Mouse (Mus musculus) midbrain, embryonic 15.5 days (tissue): Measurements from ENCODE around the gene Csnk1g2. TPM values are rescaled to one million over a fixed set of nuclear protein-coding genes. Genes with fewer than 3 reads are reported as not detected.

Source experiments
- ATAC-seq: fragments of 200-750 bp; cut with Nextera tagmentation; replicated peaks from 2 replicates; pipeline ENCODE4 v1.8.0; 2017; ENCODE audit warnings: moderate TSS enrichment
- H3K27ac ChIP-seq: fragments of 300-500 bp; sonication (generic); 2 replicates; pipeline ENCODE4 v1.5.1; 2015; ENCODE audit warnings: mild to moderate bottlenecking, inconsistent platforms
- H3K27me3 ChIP-seq: fragments of 300-500 bp; sonication (generic); replicated peaks from 2 replicates; pipeline ENCODE4 v1.6.1; 2015; ENCODE audit warnings: inconsistent platforms
- H3K36me3 ChIP-seq: fragments of 300-500 bp; sonication (generic); replicated peaks from 2 replicates; pipeline ENCODE4 v1.6.1; 2015; ENCODE audit warnings: inconsistent platforms
- H3K4me1 ChIP-seq: fragments of 300-500 bp; sonication (generic); 2 replicates; pipeline ENCODE4 v1.6.1; 2015; ENCODE audit warnings: inconsistent platforms
- H3K4me2 ChIP-seq: fragments of 300-500 bp; sonication (generic); 2 replicates; pipeline ENCODE4 v1.6.1; 2015; ENCODE audit warnings: inconsistent platforms, mild to moderate bottlenecking, moderate library complexity
- H3K4me3 ChIP-seq: fragments of 300-500 bp; sonication (generic); 2 replicates; pipeline ENCODE4 v1.5.1; 2015; ENCODE audit warnings: mild to moderate bottlenecking, inconsistent platforms
- H3K9ac ChIP-seq: fragments of 300-500 bp; sonication (generic); 2 replicates; pipeline ENCODE4 v1.6.1; 2015; ENCODE audit warnings: mild to moderate bottlenecking, inconsistent platforms
- H3K9me3 ChIP-seq: fragments of 300-500 bp; sonication (generic); 2 replicates; pipeline ENCODE4 v1.6.1; 2016; ENCODE audit warnings: inconsistent platforms
- WGBS: fragments of 180-500 bp; shearing (Covaris S2); methylation state at CpG from one replicate; pipeline ENCODE4 v1.1.7; 2015; ENCODE audit warnings: mixed read lengths; 5-methylcytosine and 5-hydroxymethylcytosine counted together
- polyA plus RNA-seq: library from polyadenylated mRNA; unstranded; fragments of >200 nt; fragmentation: Nextera tagmentation; extraction: Ambion mirVana; gene quantifications from 2 replicates; pipeline ENCODE4 v1.2.1, GENCODE M21; 2015

Gene Csnk1g2
- 107 and 123 TPM in 2 replicates for polyA plus RNA-seq

DNA sequence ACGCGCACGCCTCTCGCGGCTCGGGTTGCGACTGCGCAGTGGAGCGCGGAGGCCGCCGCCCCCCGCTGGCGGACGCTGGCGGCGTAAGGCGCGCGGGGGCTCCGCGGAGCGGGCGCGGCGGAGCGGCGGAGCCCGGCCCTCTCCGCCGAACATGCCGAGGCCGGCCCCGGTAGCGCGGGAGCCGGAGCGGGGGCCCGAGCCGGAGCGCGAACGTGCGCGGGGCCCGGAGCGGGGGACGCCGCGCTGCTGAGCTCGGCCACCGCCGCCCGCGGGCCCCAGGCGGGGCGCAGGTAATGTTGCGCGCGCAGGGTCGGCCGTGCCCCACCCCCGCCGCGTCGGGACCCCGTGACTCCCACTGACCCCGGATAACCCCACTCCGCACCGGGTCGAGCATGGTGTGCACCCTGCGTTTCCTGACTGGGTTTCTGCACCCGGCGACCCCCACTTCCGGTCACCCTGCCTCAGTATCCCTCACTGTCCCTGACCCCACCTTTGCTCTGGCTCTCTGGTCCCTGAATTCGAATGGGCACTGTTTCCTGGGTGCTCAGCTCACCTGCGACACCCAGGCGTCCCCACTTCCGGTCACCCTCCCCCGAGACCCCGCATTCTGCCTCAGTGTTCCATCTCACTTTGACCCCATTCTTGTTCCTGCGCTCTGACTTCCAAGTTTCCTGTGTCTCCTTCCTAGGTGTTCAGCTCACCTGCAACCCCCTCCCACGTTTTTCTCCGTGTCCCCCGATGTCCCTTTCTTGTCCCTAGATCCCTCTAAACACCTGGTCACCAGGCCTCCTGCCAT lies at the start of gene Csnk1g2:
Gene Csnk1g2, plus strand, starts transcription at position 178 of the 796 bp plus-strand sequence.
- ATAC-seq, result peak; percentile 21

DNA sequence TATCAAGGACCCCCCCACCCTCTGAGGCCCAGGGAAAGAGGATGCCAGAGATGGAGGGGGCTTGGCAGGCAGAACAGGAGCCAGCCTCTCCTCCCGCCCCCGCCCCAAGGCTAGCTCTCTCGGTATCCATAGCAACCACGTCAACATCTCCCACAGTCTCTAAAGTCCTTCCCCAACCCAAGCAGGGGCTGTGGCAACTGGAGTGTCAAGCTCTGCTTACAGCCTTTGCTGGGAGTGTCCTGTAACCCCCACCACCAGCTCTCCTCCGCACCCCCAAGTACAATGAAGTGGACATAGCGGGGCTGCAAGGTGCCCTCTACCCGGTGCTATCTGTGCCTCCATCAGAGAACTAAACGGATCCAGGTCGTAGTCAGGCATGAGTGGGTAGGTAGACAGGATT lies 48.7 kb upstream of the Csnk1g2 start:
- H3K27me3 ChIP-seq, result no peaks in the 10 kb centered on the region
- H3K27ac ChIP-seq, result no peak overlapping the region
- no peak for ATAC-seq
- H3K4me2 ChIP-seq, result no peak overlapping the region
- no peak overlapping the region for H3K4me3 ChIP-seq
- H3K36me3 ChIP-seq, result no peaks in the 10 kb centered on the region
- no peak overlapping the region for H3K9ac ChIP-seq
- H3K4me1 ChIP-seq, result peaks cover 54% of the 10 kb centered on the region
- H3K9me3 ChIP-seq, result no peaks in the 10 kb centered on the region
- 42% methylated on average over 9 of the region's 9 CpGs for WGBS

More for the DNA sequence above, at the start of gene Csnk1g2:
- H3K9ac ChIP-seq, result peak within 1 kb of the TSS; percentile 87
- WGBS, result under 1% methylated on average over 80 of the region's 85 CpGs
- no peaks in the 10 kb centered on the region for H3K9me3 ChIP-seq
- H3K36me3 ChIP-seq, result no peaks in the 10 kb centered on the region
- peak within 1 kb of the TSS; percentile 98 for H3K27ac ChIP-seq
- H3K27me3 ChIP-seq, result no peaks in the 10 kb centered on the region
- peak within 1 kb of the TSS; percentile 89 for H3K4me2 ChIP-seq
- H3K4me3 ChIP-seq, result peak within 1 kb of the TSS; percentile 76
- H3K4me1 ChIP-seq, result peaks cover 38% of the 10 kb centered on the region

DNA sequence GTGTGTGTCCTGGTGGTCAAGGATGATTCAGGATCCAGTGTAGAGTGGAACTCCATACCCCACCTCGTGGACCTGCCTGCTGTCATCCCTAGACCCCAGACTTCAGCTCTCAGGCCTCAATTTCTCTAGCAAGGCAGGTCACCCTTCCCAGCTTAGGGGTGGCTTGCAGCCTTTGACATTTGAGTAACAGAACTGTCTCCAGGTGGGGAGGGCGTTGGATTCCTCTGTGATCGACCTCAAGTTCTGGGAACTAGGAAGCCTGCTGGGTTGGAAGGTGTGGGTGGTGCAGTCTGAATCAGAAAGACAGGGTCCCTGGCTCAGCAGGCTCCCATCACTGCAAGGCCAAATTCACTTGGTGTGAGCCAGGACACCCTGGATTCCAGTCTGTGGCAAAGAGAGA lies 47.7 kb upstream of the Csnk1g2 start:
- Histone ChIP-seq H3K9me3 (no peaks in the 10 kb centered on the region), H3K9ac (no peak overlapping the region), H3K4me2 (peak overlapping the region; percentile 85), H3K36me3 (no peaks in the 10 kb centered on the region), H3K27me3 (no peaks in the 10 kb centered on the region), H3K27ac (no peak overlapping the region), H3K4me3 (no peak overlapping the region), H3K4me1 (peaks cover 57% of the 10 kb centered on the region)
- ATAC-seq, result no peak
- WGBS, result 78% methylated on average over 3 of the region's 3 CpGs

DNA sequence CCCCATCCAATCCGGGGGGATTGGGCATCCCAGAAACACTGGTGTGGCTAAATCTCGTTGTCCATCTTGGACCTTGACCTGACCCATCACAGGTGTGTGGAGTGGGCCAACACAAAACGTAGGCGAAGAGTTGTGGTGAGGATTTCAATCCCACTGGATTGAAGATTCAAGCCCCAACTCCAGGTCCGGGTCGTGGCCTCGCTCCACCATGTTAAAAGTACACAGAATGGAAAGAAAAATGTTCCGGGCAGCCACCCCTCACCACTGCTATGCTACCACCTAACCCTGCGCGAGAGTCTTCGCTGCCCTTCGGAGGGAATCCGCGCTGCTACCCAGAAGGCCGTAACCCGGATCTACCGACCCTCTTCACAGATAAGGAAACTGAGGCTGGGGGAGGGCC lies 46.7 kb upstream of the Csnk1g2 start:
- ATAC-seq, result no peak
- peaks cover 51% of the 10 kb centered on the region for H3K4me1 ChIP-seq
- no peaks in the 10 kb centered on the region for H3K9me3 ChIP-seq
- H3K4me3 ChIP-seq, result peak overlapping the region; percentile 64
- H3K36me3 ChIP-seq, result no peaks in the 10 kb centered on the region
- peak overlapping the region; percentile 57 for H3K9ac ChIP-seq
- no peak overlapping the region for H3K27ac ChIP-seq
- H3K27me3 ChIP-seq, result no peaks in the 10 kb centered on the region
- WGBS, result 16% methylated on average over 17 of the region's 17 CpGs
- peak overlapping the region; percentile 85 for H3K4me2 ChIP-seq

DNA sequence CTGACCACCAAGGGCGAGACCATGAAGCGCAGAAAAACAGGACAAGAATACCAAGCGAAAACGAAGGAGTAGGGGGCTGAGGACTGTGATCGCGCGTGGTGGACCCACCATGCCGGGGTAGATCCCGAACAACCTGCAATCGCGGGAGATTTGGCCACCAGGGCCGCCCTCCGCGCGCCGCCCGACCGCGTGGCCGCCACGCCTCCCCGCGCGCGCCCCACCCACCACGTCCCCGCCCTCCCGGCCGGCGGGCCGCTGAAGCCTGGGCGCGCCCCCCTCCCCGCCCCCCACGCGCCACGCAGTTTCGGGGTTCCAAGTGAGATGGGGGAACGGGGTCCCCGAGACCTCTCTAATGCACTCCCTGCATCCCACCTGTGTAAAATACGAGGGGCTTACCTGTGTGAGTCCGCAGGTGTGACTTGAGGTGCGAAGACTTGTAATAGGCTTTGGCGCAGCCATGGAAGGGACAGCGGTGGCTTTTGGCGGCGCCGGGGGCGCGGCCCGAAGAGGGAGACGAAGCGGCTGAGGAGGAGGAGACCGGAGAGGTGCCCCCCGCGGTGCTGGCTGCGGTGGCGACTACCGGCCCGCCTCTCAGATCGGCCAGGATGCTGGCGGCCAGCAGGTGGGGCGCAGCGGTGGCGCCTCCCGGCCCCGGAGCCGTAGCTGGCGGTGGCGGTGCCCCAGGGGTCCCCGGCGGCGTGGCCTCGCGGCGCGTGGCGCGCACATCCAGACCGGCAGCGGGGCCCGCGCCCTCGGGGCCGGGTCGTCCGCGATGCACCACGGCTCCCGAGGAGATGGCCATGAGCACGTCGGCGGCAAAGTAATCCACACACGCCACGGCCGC lies 46.1 kb upstream of the Csnk1g2 start:
- H3K27me3 ChIP-seq, result no peaks in the 10 kb centered on the region
- peak overlapping the region; percentile 64 for H3K4me3 ChIP-seq
- no peaks in the 10 kb centered on the region for H3K9me3 ChIP-seq
- no peaks in the 10 kb centered on the region for H3K36me3 ChIP-seq
- ATAC-seq, result no peak; the same call in 1 of the 2 replicates
- H3K4me1 ChIP-seq, result peaks cover 44% of the 10 kb centered on the region
- WGBS, result under 1% methylated on average over 86 of the region's 96 CpGs
- peak overlapping the region; percentile 57 for H3K9ac ChIP-seq
- peak overlapping the region; percentile 85 for H3K4me2 ChIP-seq
- H3K27ac ChIP-seq, result peak overlapping the region; percentile 82

DNA sequence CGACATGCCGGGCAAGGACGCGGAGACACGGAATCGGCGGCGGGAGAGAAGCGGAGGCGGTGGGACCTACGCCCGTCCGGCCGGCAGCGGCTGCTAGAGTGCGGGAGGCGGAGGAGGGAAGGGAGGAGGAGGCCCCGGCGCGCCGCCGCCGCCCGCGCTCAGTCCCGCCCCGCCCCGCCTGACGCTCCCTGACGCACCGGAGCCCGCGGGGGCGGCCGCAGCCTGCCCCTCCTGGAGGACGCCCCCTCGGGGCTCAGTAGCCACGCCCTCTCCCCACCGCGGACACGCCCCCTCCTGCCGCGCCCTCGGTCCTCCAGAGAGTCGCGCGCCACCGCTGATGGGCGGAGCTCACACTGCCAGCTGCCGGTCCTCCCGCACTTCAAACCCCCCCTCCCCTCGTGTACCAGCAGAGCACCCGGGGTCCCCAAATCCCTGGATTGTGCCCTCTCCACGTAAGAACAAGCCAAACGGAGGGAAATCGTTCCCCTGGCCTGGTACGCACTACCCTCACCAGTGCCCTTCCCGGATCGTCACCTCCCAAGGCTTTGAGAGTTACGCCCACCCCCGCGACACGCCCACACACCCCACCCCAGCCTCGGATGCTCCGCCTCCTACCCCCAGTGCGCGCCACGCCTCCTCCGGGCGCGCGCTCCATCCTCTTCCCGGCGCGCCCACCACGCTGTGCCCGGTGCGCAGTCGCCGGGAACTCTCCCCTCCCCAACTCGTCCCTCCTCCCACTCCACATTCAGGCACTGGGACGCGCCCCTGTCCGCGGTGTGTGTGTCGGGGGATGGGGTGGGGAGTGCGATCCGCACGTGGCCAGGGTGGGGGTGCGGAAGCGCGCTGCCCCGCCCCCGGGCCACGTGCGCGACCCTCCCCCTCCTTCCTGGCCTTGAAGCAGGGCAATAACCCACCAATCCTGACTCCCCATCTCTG lies 45.2 kb upstream of the Csnk1g2 start, which contains the start of gene Klf16:
Gene Klf16, minus strand, starts transcription at position 127 of the 936 bp plus-strand sequence.
- H3K9ac ChIP-seq, result peak within 1 kb of the TSS; percentile 57
- no peaks in the 10 kb centered on the region for H3K9me3 ChIP-seq
- peak within 1 kb of the TSS; percentile 64 for H3K4me3 ChIP-seq
- H3K27ac ChIP-seq, result peak within 1 kb of the TSS; percentile 82
- no peaks in the 10 kb centered on the region for H3K36me3 ChIP-seq
- peak within 1 kb of the TSS; percentile 85 for H3K4me2 ChIP-seq
- under 1% methylated on average over 58 of the region's 97 CpGs for WGBS
- H3K4me1 ChIP-seq, result peaks cover 41% of the 10 kb centered on the region
- peak; percentile 83 for ATAC-seq
- no peaks in the 10 kb centered on the region for H3K27me3 ChIP-seq

DNA sequence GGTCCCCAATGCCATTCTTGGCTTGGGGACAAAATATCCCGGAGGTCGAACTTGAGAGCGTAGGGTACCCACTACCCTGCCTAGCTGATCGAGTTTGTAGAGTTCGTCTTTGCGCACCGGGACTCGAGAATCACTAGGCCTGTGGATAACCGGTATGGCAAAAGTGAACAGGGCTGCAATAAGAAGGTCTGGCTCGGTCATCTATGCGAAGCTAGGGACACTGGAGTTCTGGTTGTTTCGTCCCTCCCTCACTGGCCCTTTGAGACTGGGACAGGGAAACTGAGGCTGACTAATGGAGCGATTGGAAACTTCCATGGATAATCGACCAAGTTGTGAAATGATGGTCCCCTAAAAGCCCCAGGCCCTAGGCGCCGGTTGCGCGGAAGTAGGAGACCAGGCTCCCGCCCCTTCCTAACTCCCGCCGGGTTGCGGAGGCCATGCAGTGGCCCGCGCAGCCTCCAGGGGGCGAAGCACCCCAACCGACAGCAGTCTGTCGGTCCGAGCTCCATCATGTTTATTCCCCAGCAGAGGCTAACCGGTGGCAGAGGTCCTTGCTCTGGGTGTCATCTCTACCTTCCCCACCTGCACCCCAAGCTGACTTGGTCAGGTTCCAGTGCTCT lies 44.4 kb upstream of the Csnk1g2 start:
- Histone ChIP-seq H3K27me3 (no peaks in the 10 kb centered on the region), H3K9me3 (no peaks in the 10 kb centered on the region), H3K9ac (peak overlapping the region; percentile 57; the same call in 1 of the 2 replicates), H3K4me1 (peaks cover 41% of the 10 kb centered on the region), H3K4me3 (peak overlapping the region; percentile 64), H3K4me2 (peak overlapping the region; percentile 85), H3K36me3 (no peaks in the 10 kb centered on the region), H3K27ac (peak overlapping the region; percentile 82)
- ATAC-seq, result 0 out of 2 replicates have a peak, but pooled peaks have one; percentile 6
- WGBS, result under 1% methylated on average over 29 of the region's 29 CpGs

DNA sequence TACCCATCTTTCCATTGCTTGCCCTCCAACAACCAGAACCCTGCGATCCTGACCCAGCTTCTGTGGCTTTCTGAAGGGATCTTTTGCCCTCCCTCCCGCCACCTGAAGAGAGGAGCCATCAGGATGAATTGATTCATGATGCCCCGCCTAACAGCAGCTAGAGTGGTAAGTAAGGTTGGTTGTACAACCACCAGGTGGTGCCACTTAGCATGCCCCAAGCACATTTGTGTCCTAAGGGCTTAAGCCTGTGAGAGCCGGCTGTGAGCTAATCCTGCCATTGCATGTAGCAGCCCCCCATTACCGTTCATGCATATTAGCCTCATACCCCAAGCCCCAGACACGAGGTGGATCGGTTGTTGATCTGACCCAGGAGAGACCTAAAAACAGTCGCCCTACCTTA lies 43.7 kb upstream of the Csnk1g2 start:
- H3K27ac ChIP-seq, result no peak overlapping the region
- no peak overlapping the region for H3K9ac ChIP-seq
- 4% methylated on average over 8 of the region's 8 CpGs for WGBS
- no peak overlapping the region for H3K4me3 ChIP-seq
- H3K9me3 ChIP-seq, result no peaks in the 10 kb centered on the region
- H3K27me3 ChIP-seq, result no peaks in the 10 kb centered on the region
- no peaks in the 10 kb centered on the region for H3K36me3 ChIP-seq
- ATAC-seq, result no peak
- peaks cover 36% of the 10 kb centered on the region for H3K4me1 ChIP-seq
- peak overlapping the region; percentile 85; the same call in 1 of the 2 replicates for H3K4me2 ChIP-seq

DNA sequence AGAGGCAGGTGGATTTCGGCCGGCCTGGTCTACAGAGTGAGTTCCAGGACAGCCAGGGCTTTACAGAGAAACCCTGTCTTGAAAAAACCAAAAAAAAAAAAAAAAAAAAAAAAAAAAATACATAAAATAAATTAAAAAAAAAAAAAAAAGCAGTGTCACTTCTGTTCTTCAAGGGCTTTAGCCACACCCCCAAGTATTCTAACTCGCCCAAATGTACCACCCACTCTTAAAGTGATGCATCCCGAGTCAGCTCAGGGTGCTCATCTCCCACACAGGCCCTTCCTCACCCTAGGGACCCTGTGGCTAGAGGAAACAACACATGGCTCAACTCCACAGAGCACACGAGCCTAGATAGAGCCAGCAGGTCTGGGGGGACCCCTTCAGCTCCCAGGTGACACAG lies 39.6 kb upstream of the Csnk1g2 start:
- Histone ChIP-seq H3K27ac (no peak overlapping the region), H3K27me3 (no peaks in the 10 kb centered on the region), H3K4me3 (no peak overlapping the region), H3K4me2 (no peak overlapping the region), H3K9ac (no peak overlapping the region), H3K9me3 (no peaks in the 10 kb centered on the region), H3K36me3 (no peaks in the 10 kb centered on the region), H3K4me1 (peaks cover 20% of the 10 kb centered on the region)
- no peak for ATAC-seq
- 88% methylated on average over 5 of the region's 5 CpGs for WGBS

DNA sequence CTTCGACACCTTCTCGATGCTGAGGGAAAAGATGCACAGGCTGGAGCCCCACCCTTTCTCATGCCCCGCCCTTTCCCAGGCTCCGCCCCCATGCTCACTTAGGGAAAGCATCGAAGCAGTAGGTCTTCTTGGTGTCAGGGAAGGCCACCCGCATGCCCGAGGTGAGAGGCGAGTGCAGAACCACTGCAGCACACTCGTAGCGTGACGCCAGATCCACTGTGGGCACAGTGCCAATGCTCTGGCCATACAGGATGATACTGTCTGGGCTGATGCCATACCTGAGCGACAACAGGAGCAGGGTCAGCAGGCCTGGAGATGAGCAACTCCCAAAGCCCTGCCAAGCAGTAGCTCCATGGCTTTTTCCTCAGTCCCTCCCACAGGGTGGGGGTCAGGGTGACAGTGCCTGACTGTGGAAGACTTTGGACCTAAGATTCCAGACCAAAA lies 38.6 kb upstream of the Csnk1g2 start:
- H3K4me2 ChIP-seq, result no peak overlapping the region
- H3K4me3 ChIP-seq, result no peak overlapping the region
- H3K27ac ChIP-seq, result no peak overlapping the region
- peaks cover 22% of the 10 kb centered on the region for H3K4me1 ChIP-seq
- 64% methylated on average over 12 of the region's 12 CpGs for WGBS
- no peaks in the 10 kb centered on the region for H3K27me3 ChIP-seq
- H3K9ac ChIP-seq, result no peak overlapping the region
- H3K36me3 ChIP-seq, result no peaks in the 10 kb centered on the region
- no peaks in the 10 kb centered on the region for H3K9me3 ChIP-seq
- ATAC-seq, result no peak; the same call in 1 of the 2 replicates
